ENCODE assay signal across 11 mouse cellular contexts in the genomic region with DNA sequence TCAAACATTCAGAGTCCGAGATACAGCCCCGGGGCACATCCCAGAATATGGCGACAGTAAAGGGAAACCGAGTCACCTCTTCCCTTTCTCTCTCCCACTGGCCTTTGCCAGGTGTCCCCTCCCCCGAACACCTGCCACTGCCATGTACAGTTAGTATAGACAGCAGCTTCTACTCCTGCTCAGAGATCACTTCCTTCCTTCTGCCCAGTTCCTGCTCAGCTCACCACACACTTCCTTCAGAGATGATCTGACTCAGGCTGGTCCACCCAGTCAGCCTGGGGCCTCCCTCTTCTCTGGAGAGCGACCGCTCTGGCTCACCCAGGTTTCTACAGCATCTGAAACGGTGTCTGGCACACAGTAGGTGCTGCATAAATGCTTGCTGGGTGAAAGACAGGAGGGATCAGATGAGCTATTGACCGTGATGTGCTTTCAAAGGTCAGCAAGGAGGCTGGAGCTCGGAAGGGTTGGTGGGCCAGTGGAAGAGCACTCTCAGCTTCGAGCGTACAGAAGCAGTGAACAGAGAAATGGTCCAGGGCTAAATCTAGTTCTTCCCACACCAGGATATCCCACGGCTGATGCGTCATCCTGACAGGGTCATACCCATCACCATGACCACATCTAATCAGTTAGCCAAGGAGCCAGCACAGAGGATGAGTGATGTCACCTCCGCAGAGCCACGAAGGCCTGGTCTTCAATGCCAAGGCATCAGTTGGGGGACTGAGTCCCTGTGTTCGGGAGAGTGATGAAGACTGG. TPM values are rescaled to one million over a fixed set of nuclear protein-coding genes. Genes with fewer than 3 reads are reported as not detected.
DNase-seq lines count a peak whose midpoint lies in the region; ATAC-seq and TF ChIP-seq lines count a peak whose summit lies in the region.
"Had no signal": no experiment of that assay in that cellular context is flagged by ENCODE, and none has a peak within 500 bp of the region (broad histone marks: within the 10 kb centered on the region; RNA-seq: fewer than 3 reads in every experiment).

No protein-coding gene starts in this region.

- H3K4me2 ChIP-seq in lung, embryonic 14.5 days = no peak overlapping the region
- H3K4me2 ChIP-seq: forebrain, embryonic 15.5 days; heart, embryonic 12.5 days had no signal

- peaks cover 74% of the 10 kb centered on the region for H3K4me1 ChIP-seq in lung, embryonic 14.5 days (ENCODE audit: insufficient read depth)

- H3K27ac ChIP-seq in lung, embryonic 14.5 days (ENCODE audit: low read depth) = 0 out of 2 replicates have a peak overlapping the region, but pooled peaks have one; percentile 26
- H3K27ac ChIP-seq: forebrain, embryonic 15.5 days had no signal

- no peak for ATAC-seq in lung, embryonic 14.5 days (ENCODE audit: insufficient read depth)
- peak; percentile 91 for ATAC-seq in megakaryocyte, adult 5-6 weeks (ENCODE audit: poor library complexity, severe bottlenecking)
- ATAC-seq: forebrain, embryonic 15.5 days; intestine, embryonic 16.5 days had no signal

- no peak overlapping the region for H3K9ac ChIP-seq in lung, embryonic 14.5 days
- H3K9ac ChIP-seq: forebrain, embryonic 15.5 days; heart, embryonic 12.5 days had no signal

- no peaks in the 10 kb centered on the region for H3K9me3 ChIP-seq in lung, embryonic 14.5 days (ENCODE audit: low read depth, low read length)
- H3K9me3 ChIP-seq: forebrain, embryonic 15.5 days; heart, embryonic 12.5 days had no signal

- no peaks in the 10 kb centered on the region for H3K27me3 ChIP-seq in lung, embryonic 14.5 days (ENCODE audit: insufficient read depth, low read length)
- H3K27me3 ChIP-seq: forebrain, embryonic 15.5 days; heart, embryonic 12.5 days had no signal

- TF ChIP-seq CTCF in lung, embryonic 14.5 days (IDR thresholded peaks at IDR 0.05; ENCODE audit: low read depth) = no peak

- no peaks in the 10 kb centered on the region for H3K36me3 ChIP-seq in lung, embryonic 14.5 days (ENCODE audit: insufficient read depth)
- H3K36me3 ChIP-seq: forebrain, embryonic 15.5 days; heart, embryonic 12.5 days had no signal

- WGBS in lung, embryonic 14.5 days = 75% methylated on average over 17 of the region's 17 CpGs

- DNase-seq in lung, embryonic 14.5 days = no peak
- no peak for DNase-seq in lung, postnatal 14 days
- peak; percentile 40 for DNase-seq in T-cell, adult 2 months (ENCODE audit: low spot score)
- peak; percentile 42 for DNase-seq in thymus, postnatal 4 days
- no peak for DNase-seq in layer of hippocampus, postnatal 36 days
- no peak for DNase-seq in frontal cortex, postnatal 14 days (ENCODE audit: low spot score in 2 of 2)
- DNase-seq: embryo, embryonic 11 days had no signal

- no peak overlapping the region for H3K4me3 ChIP-seq in lung, embryonic 14.5 days (ENCODE audit: low read depth, low read length)
- H3K4me3 ChIP-seq: forebrain, embryonic 15.5 days; heart, embryonic 12.5 days had no signal

RNA-seq across cellular contexts. Expression of a gene that starts 22.5 kb away (rescaled TPM):
- polyA plus RNA-seq in lung, embryonic 14.5 days (2014; fragmentation: Nextera tagmentation; extraction: Ambion mirVana) = 10.2 and 12.0 TPM in 2 replicates
- total RNA-seq in megakaryocyte, adult 5-6 weeks (2015) = 1.4 and 1.8 TPM in 2 replicates
- 1.1 and 1.3 TPM in 2 replicates for total RNA-seq in megakaryocyte, adult 5-6 weeks (2017)
- 10 to 100 TPM; 32.8 to 38.8 TPM for total RNA-seq in layer of hippocampus, postnatal 36 days (2021)

Comparison
In these comparisons a context has a peak if more than half of its experiments do, and no peak if none do; other contexts are left out.
1. DNase-seq: peak in T-cell, adult 2 months (single experiment) and thymus, postnatal 4 days (single experiment); none in lung, embryonic 14.5 days (single experiment), lung, postnatal 14 days (single experiment), layer of hippocampus, postnatal 36 days (0 of 2) and frontal cortex, postnatal 14 days (0 of 2).
2. RNA of a gene that starts 22.5 kb away (total RNA-seq): 32.8 to 38.8 TPM in layer of hippocampus, postnatal 36 days; 1.1 to 1.8 TPM in megakaryocyte, adult 5-6 weeks; every median in the first group is over 10 times any median in the second.